In the genomic region with DNA sequence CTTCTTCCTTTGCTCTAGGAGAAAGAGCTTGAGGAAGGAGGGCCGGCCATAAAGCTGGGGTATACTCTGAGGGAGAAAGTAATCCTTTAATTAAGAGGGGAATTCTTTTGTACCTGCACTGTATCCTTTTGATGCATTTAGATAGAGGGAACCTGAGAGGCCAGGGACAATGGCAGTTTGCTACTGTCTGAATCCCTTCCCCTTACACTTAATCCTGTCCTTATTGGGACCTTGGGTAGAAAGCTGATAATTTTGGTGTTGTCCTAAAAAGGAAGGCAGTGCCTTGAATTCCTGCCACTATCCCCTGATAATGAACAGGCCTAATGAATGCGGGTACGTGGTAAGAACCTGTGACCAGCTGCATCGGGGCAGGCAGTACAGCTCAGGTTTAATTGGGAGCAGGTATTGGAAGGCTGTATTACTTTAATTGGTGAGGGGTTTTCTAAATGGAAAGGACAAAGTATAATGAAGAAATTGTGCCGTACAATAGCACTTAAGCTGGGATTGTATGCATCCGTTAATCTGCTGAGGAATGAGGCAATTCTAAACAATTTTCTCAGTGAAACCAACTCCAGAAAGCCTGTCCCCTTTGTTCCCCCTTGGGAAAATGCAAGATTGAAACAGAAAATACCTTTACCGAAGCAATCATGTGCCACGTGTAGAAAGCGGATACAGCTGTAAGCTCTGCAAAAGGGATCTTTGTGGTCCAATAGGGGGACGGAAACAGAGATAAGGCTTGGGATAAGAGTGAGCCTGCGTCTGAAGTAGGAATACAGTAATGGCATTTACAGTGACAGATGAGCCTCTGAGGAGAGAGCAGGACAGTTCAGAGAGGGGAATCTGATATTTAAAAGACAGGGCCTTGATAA, we compare ENCODE assay signal across 12 mouse cellular contexts.
DNase-seq lines count a peak whose midpoint lies in the region; ATAC-seq and TF ChIP-seq lines count a peak whose summit lies in the region.
"Had no signal": no experiment of that assay in that cellular context is flagged by ENCODE, and none has a peak within 500 bp of the region (broad histone marks: within the 10 kb centered on the region; RNA-seq: fewer than 3 reads in every experiment).

No protein-coding gene starts in this region.

- H3K27ac ChIP-seq in intestine, embryonic 14.5 days (ENCODE audit: low read depth): no peak overlapping the region
- H3K27ac ChIP-seq in intestine, embryonic 15.5 days: no peak overlapping the region
- no peak overlapping the region for H3K27ac ChIP-seq in embryonic facial prominence, embryonic 10.5 days (replicated peaks)
- H3K27ac ChIP-seq in forebrain, embryonic 11.5 days (ENCODE audit: low read depth, low read length): peak overlapping the region; percentile 73
- peak overlapping the region; percentile 55 for H3K27ac ChIP-seq in midbrain, embryonic 10.5 days (replicated peaks)
- no peak overlapping the region for H3K27ac ChIP-seq in left cerebral cortex, adult 2 months
- H3K27ac ChIP-seq in intestine, postnatal 0 days (ENCODE audit: low read depth, low read length): no peak overlapping the region

- 41% methylated on average over 11 of the region's 11 CpGs for WGBS in intestine, embryonic 14.5 days
- 53% methylated on average over 11 of the region's 11 CpGs for WGBS in intestine, embryonic 15.5 days
- WGBS in embryonic facial prominence, embryonic 10.5 days: 30% methylated on average over 11 of the region's 11 CpGs
- 6% methylated on average over 11 of the region's 11 CpGs for WGBS in forebrain, embryonic 11.5 days
- WGBS in midbrain, embryonic 10.5 days: 36% methylated on average over 11 of the region's 11 CpGs
- 48% methylated on average over 11 of the region's 11 CpGs for WGBS in intestine, postnatal 0 days

- no peaks in the 10 kb centered on the region for H3K9me3 ChIP-seq in intestine, embryonic 14.5 days (ENCODE audit: control insufficient read depth, low read length)
- no peaks in the 10 kb centered on the region for H3K9me3 ChIP-seq in intestine, embryonic 15.5 days
- no peaks in the 10 kb centered on the region for H3K9me3 ChIP-seq in embryonic facial prominence, embryonic 10.5 days
- H3K9me3 ChIP-seq in forebrain, embryonic 11.5 days (ENCODE audit: control insufficient read depth, low read length): no peaks in the 10 kb centered on the region
- H3K9me3 ChIP-seq in midbrain, embryonic 10.5 days (replicated peaks): no peaks in the 10 kb centered on the region
- no peaks in the 10 kb centered on the region for H3K9me3 ChIP-seq in intestine, postnatal 0 days (ENCODE audit: control insufficient read depth)

- DNase-seq in intestine, embryonic 14.5 days (ENCODE audit: low spot score): no peak
- DNase-seq in embryonic facial prominence, embryonic 10.5 days (ENCODE audit: low spot score): peak; percentile 11
- DNase-seq in forebrain, embryonic 11.5 days (ENCODE audit: low spot score): peak; percentile 63
- DNase-seq in midbrain, embryonic 10.5 days (ENCODE audit: low spot score): no peak
- DNase-seq in left cerebral cortex, adult 2 months (ENCODE audit: extremely low spot score in 1 of 2, low spot score in 2 of 2): no peak
- DNase-seq in thymus, adult 18-20 months: no peak
- DNase-seq: cerebellum, postnatal 25 days; thymus, postnatal 14 days had no signal

- H3K4me3 ChIP-seq in intestine, embryonic 14.5 days (ENCODE audit: low read depth, low read length): no peak overlapping the region
- no peak overlapping the region for H3K4me3 ChIP-seq in intestine, embryonic 15.5 days (replicated peaks)
- H3K4me3 ChIP-seq in embryonic facial prominence, embryonic 10.5 days: no peak overlapping the region
- H3K4me3 ChIP-seq in forebrain, embryonic 11.5 days (ENCODE audit: low read depth, low read length): no peak overlapping the region
- H3K4me3 ChIP-seq in midbrain, embryonic 10.5 days: no peak overlapping the region; the same call in 1 of the 2 replicates
- H3K4me3 ChIP-seq in left cerebral cortex, adult 2 months: no peak overlapping the region
- H3K4me3 ChIP-seq in intestine, postnatal 0 days (ENCODE audit: low read depth, low read length): no peak overlapping the region
- H3K4me3 ChIP-seq: megakaryocyte, embryonic 14.5 days had no signal

- no peak for ATAC-seq in intestine, embryonic 14.5 days (replicated peaks; ENCODE audit: low FRiP score, low TSS enrichment, low read depth)
- no peak for ATAC-seq in intestine, embryonic 15.5 days
- ATAC-seq in forebrain, embryonic 11.5 days (replicated peaks; ENCODE audit: low FRiP score): peak; percentile 93
- ATAC-seq in intestine, postnatal 0 days: no peak
- ATAC-seq: inflammation-experienced regulatory T-cells, adult 6 months had no signal

- no peaks in the 10 kb centered on the region for H3K36me3 ChIP-seq in intestine, embryonic 14.5 days (ENCODE audit: control insufficient read depth, insufficient read depth, low read length)
- no peaks in the 10 kb centered on the region for H3K36me3 ChIP-seq in intestine, embryonic 15.5 days
- H3K36me3 ChIP-seq in embryonic facial prominence, embryonic 10.5 days (replicated peaks): no peaks in the 10 kb centered on the region
- H3K36me3 ChIP-seq in forebrain, embryonic 11.5 days (ENCODE audit: control insufficient read depth, insufficient read depth, low read length): no peaks in the 10 kb centered on the region
- no peaks in the 10 kb centered on the region for H3K36me3 ChIP-seq in midbrain, embryonic 10.5 days
- H3K36me3 ChIP-seq in intestine, postnatal 0 days (ENCODE audit: control insufficient read depth, insufficient read depth): no peaks in the 10 kb centered on the region

- H3K4me1 ChIP-seq in intestine, embryonic 14.5 days (replicated peaks; ENCODE audit: control insufficient read depth, insufficient read depth, low read length): no peaks in the 10 kb centered on the region
- no peaks in the 10 kb centered on the region for H3K4me1 ChIP-seq in intestine, embryonic 15.5 days (replicated peaks)
- H3K4me1 ChIP-seq in embryonic facial prominence, embryonic 10.5 days: peaks cover 15% of the 10 kb centered on the region
- H3K4me1 ChIP-seq in forebrain, embryonic 11.5 days (replicated peaks; ENCODE audit: control insufficient read depth, insufficient read depth, low read length): peaks cover 3% of the 10 kb centered on the region; the same call in 1 of the 2 replicates
- peaks cover 18% of the 10 kb centered on the region for H3K4me1 ChIP-seq in midbrain, embryonic 10.5 days
- H3K4me1 ChIP-seq in intestine, postnatal 0 days (replicated peaks; ENCODE audit: control insufficient read depth, insufficient read depth, low read length): no peaks in the 10 kb centered on the region
- H3K4me1 ChIP-seq: megakaryocyte, embryonic 14.5 days had no signal

- intact Hi-C loops in left cerebral cortex, adult 2 months (cut with DNase I): no loop called here

- no peak for TF ChIP-seq CTCF in left cerebral cortex, adult 2 months (IDR thresholded peaks at IDR 0.05)
- no peak for TF ChIP-seq CTCF in intestine, postnatal 0 days (IDR thresholded peaks at IDR 0.05; ENCODE audit: low read depth)

- H3K27me3 ChIP-seq in intestine, embryonic 14.5 days (replicated peaks; ENCODE audit: control insufficient read depth, insufficient read depth, low read length): no peaks in the 10 kb centered on the region
- H3K27me3 ChIP-seq in intestine, embryonic 15.5 days (replicated peaks): no peaks in the 10 kb centered on the region
- H3K27me3 ChIP-seq in embryonic facial prominence, embryonic 10.5 days (replicated peaks; ENCODE audit: low read depth, poor library complexity, severe bottlenecking): no peaks in the 10 kb centered on the region
- no peaks in the 10 kb centered on the region for H3K27me3 ChIP-seq in forebrain, embryonic 11.5 days (ENCODE audit: control insufficient read depth, insufficient read depth, low read length)
- no peaks in the 10 kb centered on the region for H3K27me3 ChIP-seq in midbrain, embryonic 10.5 days (ENCODE audit: low read depth, poor library complexity, severe bottlenecking)
- no peaks in the 10 kb centered on the region for H3K27me3 ChIP-seq in intestine, postnatal 0 days (replicated peaks; ENCODE audit: control insufficient read depth, insufficient read depth, low read length)
- H3K27me3 ChIP-seq: megakaryocyte, embryonic 14.5 days had no signal

- H3K9ac ChIP-seq in intestine, embryonic 14.5 days (ENCODE audit: low read length): no peak overlapping the region
- H3K9ac ChIP-seq in intestine, embryonic 15.5 days: no peak overlapping the region
- no peak overlapping the region for H3K9ac ChIP-seq in forebrain, embryonic 11.5 days (ENCODE audit: low read length)
- H3K9ac ChIP-seq in intestine, postnatal 0 days (ENCODE audit: low read depth, low read length): no peak overlapping the region

- peak overlapping the region; percentile 8; the same call in 1 of the 2 replicates for H3K4me2 ChIP-seq in intestine, embryonic 14.5 days (ENCODE audit: low read length)
- H3K4me2 ChIP-seq in intestine, embryonic 15.5 days (replicated peaks): no peak overlapping the region
- H3K4me2 ChIP-seq in forebrain, embryonic 11.5 days (ENCODE audit: low read depth, low read length, severe bottlenecking): peak overlapping the region; percentile 3; the same call in 1 of the 2 replicates
- H3K4me2 ChIP-seq in intestine, postnatal 0 days (replicated peaks; ENCODE audit: low read depth): no peak overlapping the region

Comparison
In these comparisons a context has a peak if more than half of its experiments do, and no peak if none do; other contexts are left out.
1. H3K4me2 ChIP-seq: peak in intestine, embryonic 14.5 days (single experiment) and forebrain, embryonic 11.5 days (single experiment); none in intestine, embryonic 15.5 days (single experiment) and intestine, postnatal 0 days (single experiment).
2. DNase-seq: peak in embryonic facial prominence, embryonic 10.5 days (single experiment) and forebrain, embryonic 11.5 days (single experiment); none in intestine, embryonic 14.5 days (single experiment), midbrain, embryonic 10.5 days (single experiment), left cerebral cortex, adult 2 months (0 of 2) and thymus, adult 18-20 months (0 of 2).
3. H3K27ac ChIP-seq: peak in forebrain, embryonic 11.5 days (single experiment) and midbrain, embryonic 10.5 days (single experiment); none in intestine, embryonic 14.5 days (single experiment), intestine, embryonic 15.5 days (single experiment), embryonic facial prominence, embryonic 10.5 days (single experiment), left cerebral cortex, adult 2 months (single experiment) and intestine, postnatal 0 days (single experiment).